Mouse (Mus musculus) spleen, adult 18-20 months (tissue): ENCODE results near the gene Rhoc.

ENCODE experiments used
- DNase-seq, 2 experiments: peaks; one replicate each; pipeline ENCODE4 v3.0.0; 2022; ENCODE audit warnings: mixed read lengths in 2 of 2

Rhoc gene

GRCm38 (mm10) chr3:104817481-104817990, 29.4 kb downstream of the Rhoc start:
- peak; percentile 31 to 50 for DNase-seq

DNA sequence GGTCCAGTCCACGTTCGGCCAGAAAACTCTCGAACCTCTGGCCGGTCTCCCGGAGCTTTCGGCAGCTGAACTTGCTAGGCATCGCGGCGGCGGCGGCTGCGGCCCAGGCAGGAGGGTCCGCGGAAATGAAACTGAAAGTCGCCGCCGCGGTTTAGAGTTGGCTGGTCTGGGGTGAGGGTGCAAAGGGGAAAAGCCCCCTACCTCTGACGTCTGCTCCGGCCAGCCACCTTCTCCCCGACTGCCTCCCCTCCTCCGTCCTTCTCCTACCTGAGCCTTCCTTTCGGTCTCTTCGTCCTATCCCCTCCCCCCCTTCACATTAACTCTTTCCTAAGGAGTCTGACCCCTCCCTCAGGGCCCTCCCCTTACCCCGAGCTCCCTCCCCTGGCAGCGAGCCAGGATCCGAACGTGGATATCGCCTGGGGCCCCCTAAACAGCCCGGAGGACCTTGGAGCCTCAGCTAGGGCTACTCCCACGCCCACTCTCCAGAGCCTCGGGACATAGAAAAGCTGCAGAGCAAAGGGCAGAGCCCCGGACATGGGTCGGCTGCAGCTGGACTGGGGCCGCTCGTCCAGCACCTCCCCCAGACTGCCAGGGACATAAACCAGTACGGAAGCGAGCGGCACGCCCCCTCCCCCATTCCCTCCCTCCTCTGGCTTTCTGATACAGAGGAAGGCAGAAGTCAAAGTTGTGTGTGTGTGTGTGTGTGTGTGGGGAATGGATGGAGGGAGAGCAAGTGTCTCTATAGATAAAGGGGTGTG, 30.0 kb downstream of the Rhoc start, which contains the start of gene Mov10:
Gene Mov10 (minus strand): TSS at position 573 of the 758 bp plus-strand sequence.
- peak; percentile 56 to 73 for DNase-seq

DNA sequence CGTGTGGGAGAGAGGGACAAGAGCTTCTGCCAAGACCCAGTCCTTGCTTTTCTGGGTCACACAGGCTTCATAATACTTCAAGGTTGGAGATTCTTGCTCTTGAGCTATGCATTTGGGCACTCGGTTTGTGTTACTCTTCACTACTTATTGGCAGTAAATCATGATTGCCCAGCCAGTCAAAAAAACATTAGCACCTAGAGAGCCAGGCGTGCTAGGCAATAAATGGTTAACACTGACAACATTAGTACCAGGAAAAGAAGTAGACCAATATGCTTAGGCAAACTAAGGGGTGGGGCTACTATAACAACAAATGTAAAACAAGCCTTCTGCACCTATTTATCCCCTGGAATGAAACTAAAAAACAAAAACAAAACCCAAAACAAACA, 30.6 kb downstream of the Rhoc start:
- no peak for DNase-seq

- no peak for DNase-seq
Measured at GRCm38 (mm10) chr3:104820426-104820825, 32.3 kb downstream of the Rhoc start.

GRCm38 (mm10) chr3:104822413-104822812, 34.2 kb downstream of the Rhoc start:
- DNase-seq, result no peak

GRCm38 (mm10) chr3:104835797-104836196, 47.6 kb downstream of the Rhoc start:
- DNase-seq, result no peak

GRCm38 (mm10) chr3:104841049-104841448, 52.9 kb downstream of the Rhoc start:
- no peak for DNase-seq
